Mouse (Mus musculus) CH12.LX (cell line): Measurements from ENCODE around the gene Mxra7. TPM values are rescaled to one million over a fixed set of nuclear protein-coding genes. Genes with fewer than 3 reads are reported as not detected.

ENCODE experiments used
- DNase-seq: peaks from one replicate; pipeline ENCODE4 v3.0.0-alpha.2; 2013; ENCODE audit errors: extremely low read depth
- H3K27ac ChIP-seq: 2 replicates; pipeline ENCODE4 v1.5.1; 2012; ENCODE audit warnings: low read depth, mild to moderate bottlenecking, control low read depth, moderate library complexity; ENCODE audit not compliant: insufficient read depth
- H3K27me3 ChIP-seq: replicated peaks from 2 replicates; pipeline ENCODE3; 2012; ENCODE audit warnings: inconsistent platforms
- H3K36me3 ChIP-seq, 2 experiments: replicated peaks in 1 of 2; 2 replicates each; pipeline versions ENCODE3 to v1.6.1; 2012; ENCODE audit warnings: inconsistent platforms in 1 of 2, low read length in 1 of 2, mild to moderate bottlenecking in 1 of 2, mixed read lengths in 1 of 2, moderate library complexity in 1 of 2; ENCODE audit not compliant: control insufficient read depth in 1 of 2, insufficient read depth in 1 of 2
- H3K4me1 ChIP-seq, 2 experiments: 2 replicates each; pipeline ENCODE4 v1.6.1; 2012; ENCODE audit warnings: inconsistent platforms in 1 of 2, moderate library complexity in 1 of 2; ENCODE audit not compliant: insufficient read depth in 2 of 2, control insufficient read depth in 1 of 2
- H3K4me2 ChIP-seq: 2 replicates; pipeline ENCODE4 v1.6.1; 2012; ENCODE audit warnings: low read depth, mild to moderate bottlenecking, control low read depth; ENCODE audit not compliant: poor library complexity, insufficient read depth, severe bottlenecking
- H3K4me3 ChIP-seq, 3 experiments: fragments of 150-350 bp in 1 of 3; sonication (generic) in 1 of 3; replicated peaks in 1 of 3; 2 replicates each; pipeline versions ENCODE3 to v1.5.1; 2011 to 2012; ENCODE audit warnings: low read depth in 2 of 3, low read length in 2 of 3, mild to moderate bottlenecking in 2 of 3, moderate library complexity in 2 of 3, control low read depth in 1 of 3, improper control_type of control experiment in 1 of 3, inconsistent platforms in 1 of 3, mixed read lengths in 1 of 3; ENCODE audit not compliant: poor library complexity in 1 of 3
- H3K79me2 ChIP-seq: replicated peaks from 2 replicates; pipeline ENCODE4 v1.6.1; 2012; ENCODE audit warnings: mild to moderate bottlenecking, moderate library complexity; ENCODE audit not compliant: control insufficient read depth, poor library complexity, insufficient read depth, severe bottlenecking; ENCODE audit errors: extremely low read depth
- H3K9ac ChIP-seq: 2 replicates; pipeline ENCODE4 v1.6.1; 2012; ENCODE audit warnings: low read depth, mild to moderate bottlenecking, control low read depth, moderate library complexity; ENCODE audit not compliant: insufficient read depth
- H3K9me3 ChIP-seq: replicated peaks from 2 replicates; pipeline ENCODE3; 2012; ENCODE audit warnings: low read length, inconsistent platforms, mixed read lengths
- BHLHE40 ChIP-seq: IDR thresholded peaks from 2 replicates; pipeline ENCODE4 v1.6.1; 2011; ENCODE audit warnings: mild to moderate bottlenecking, low read depth, low read length, improper control_type of control experiment
- CHD1 ChIP-seq: IDR thresholded peaks from 2 replicates; pipeline ENCODE4 v1.6.1; 2012; ENCODE audit warnings: low read depth, low read length, improper control_type of control experiment, inconsistent platforms
- CHD2 ChIP-seq: IDR thresholded peaks from 2 replicates; pipeline ENCODE4 v1.6.1; 2011; ENCODE audit warnings: low read length, improper control_type of control experiment
- CTCF ChIP-seq, 2 experiments: IDR thresholded peaks in 1 of 2; conservative IDR thresholded peaks in 1 of 2; 2 replicates each; pipeline ENCODE4 v1.5.1; 2011 to 2012; ENCODE audit warnings: low read depth in 2 of 2, low read length in 2 of 2, improper control_type of control experiment in 1 of 2, inconsistent platforms in 1 of 2, mild to moderate bottlenecking in 1 of 2, moderate library complexity in 1 of 2
- E2F4 ChIP-seq: IDR thresholded peaks from 2 replicates; pipeline ENCODE4 v1.6.1; 2011; ENCODE audit warnings: low read depth, low read length, improper control_type of control experiment; ENCODE audit not compliant: insufficient replicate concordance
- ELF1 ChIP-seq: IDR thresholded peaks from 2 replicates; pipeline ENCODE4 v1.6.1; 2014; ENCODE audit warnings: low read depth, mild to moderate bottlenecking, inconsistent platforms, low read length, improper control_type of control experiment
- EP300 ChIP-seq: IDR thresholded peaks from 2 replicates; pipeline ENCODE4 v1.6.1; 2011; ENCODE audit warnings: low read length, improper control_type of control experiment
- ETS1 ChIP-seq: conservative IDR thresholded peaks from 2 replicates; pipeline ENCODE4 v1.6.1; 2012; ENCODE audit warnings: low read depth, mild to moderate bottlenecking, inconsistent platforms, low read length, improper control_type of control experiment, moderate library complexity
- GABPA ChIP-seq: IDR thresholded peaks from 2 replicates; pipeline ENCODE4 v1.6.1; 2012; ENCODE audit warnings: low read depth, low read length, improper control_type of control experiment, inconsistent platforms; ENCODE audit not compliant: insufficient replicate concordance
- HCFC1 ChIP-seq: IDR thresholded peaks from 2 replicates; pipeline ENCODE4 v1.6.1; 2012; ENCODE audit warnings: low read depth, mild to moderate bottlenecking, inconsistent platforms, low read length, improper control_type of control experiment
- IRF4 ChIP-seq: IDR thresholded peaks from 2 replicates; pipeline ENCODE4 v1.6.1; 2014; ENCODE audit warnings: low read depth, mild to moderate bottlenecking, inconsistent platforms, low read length, improper control_type of control experiment
- JUN ChIP-seq: IDR thresholded peaks from 2 replicates; pipeline ENCODE4 v1.6.1; 2011; ENCODE audit warnings: low read depth, mild to moderate bottlenecking, low read length, improper control_type of control experiment, moderate library complexity; ENCODE audit not compliant: insufficient read depth
- JUND ChIP-seq: conservative IDR thresholded peaks from 2 replicates; pipeline ENCODE4 v1.6.1; 2011; ENCODE audit warnings: low read depth, low read length, improper control_type of control experiment
- KAT2A ChIP-seq: IDR thresholded peaks from 2 replicates; pipeline ENCODE4 v1.6.1; 2012; ENCODE audit warnings: low read length, improper control_type of control experiment, inconsistent platforms; ENCODE audit not compliant: insufficient replicate concordance
- MAFK ChIP-seq: IDR thresholded peaks from 2 replicates; pipeline ENCODE4 v1.6.1; 2011; ENCODE audit warnings: low read length, improper control_type of control experiment; ENCODE audit not compliant: insufficient replicate concordance
- MAX ChIP-seq: IDR thresholded peaks from 2 replicates; pipeline ENCODE4 v1.6.1; 2011; ENCODE audit warnings: low read length, improper control_type of control experiment
- MAZ ChIP-seq: IDR thresholded peaks from 2 replicates; pipeline ENCODE4 v1.6.1; 2012; ENCODE audit warnings: low read depth, mild to moderate bottlenecking, inconsistent platforms, low read length, improper control_type of control experiment, moderate library complexity
- MEF2A ChIP-seq: IDR thresholded peaks from 2 replicates; pipeline ENCODE4 v1.6.1; 2014; ENCODE audit warnings: low read depth, mild to moderate bottlenecking, inconsistent platforms, low read length, improper control_type of control experiment, borderline replicate concordance
- MXI1 ChIP-seq: IDR thresholded peaks from 2 replicates; pipeline ENCODE4 v1.6.1; 2011; ENCODE audit warnings: mild to moderate bottlenecking, low read depth, low read length, improper control_type of control experiment
- MYC ChIP-seq: IDR thresholded peaks from 2 replicates; pipeline ENCODE4 v1.6.1; 2011; ENCODE audit warnings: low read depth, mild to moderate bottlenecking, improper control_type of control experiment, low read length
- NELFE ChIP-seq: IDR thresholded peaks from 2 replicates; pipeline ENCODE4 v1.6.1; 2011; ENCODE audit warnings: low read depth, low read length, improper control_type of control experiment
- NRF1 ChIP-seq: IDR thresholded peaks from 2 replicates; pipeline ENCODE4 v1.6.1; 2014; ENCODE audit warnings: low read depth, mild to moderate bottlenecking, inconsistent platforms, low read length, improper control_type of control experiment, moderate library complexity
- PAX5 ChIP-seq: IDR thresholded peaks from 2 replicates; pipeline ENCODE4 v1.6.1; 2012; ENCODE audit warnings: low read length, inconsistent platforms, mixed read lengths
- POLR2A ChIP-seq: IDR thresholded peaks from 2 replicates; pipeline ENCODE4 v1.6.1; 2011; ENCODE audit warnings: low read depth, mild to moderate bottlenecking, improper control_type of control experiment, low read length
- POLR2AphosphoS2 ChIP-seq: IDR thresholded peaks from 2 replicates; pipeline ENCODE4 v1.6.1; 2011; ENCODE audit warnings: low read depth, low read length, improper control_type of control experiment
- RAD21 ChIP-seq: IDR thresholded peaks from 2 replicates; pipeline ENCODE4 v1.6.1; 2011; ENCODE audit warnings: low read depth, mild to moderate bottlenecking, low read length, improper control_type of control experiment, moderate library complexity
- RCOR1 ChIP-seq: conservative IDR thresholded peaks from 2 replicates; pipeline ENCODE4 v1.6.1; 2012; ENCODE audit warnings: low read depth, mild to moderate bottlenecking, inconsistent platforms, low read length, improper control_type of control experiment
- SIN3A ChIP-seq: IDR thresholded peaks from 2 replicates; pipeline ENCODE4 v1.6.1; 2012; ENCODE audit warnings: low read length, improper control_type of control experiment, inconsistent platforms
- SMC3 ChIP-seq: IDR thresholded peaks from 2 replicates; pipeline ENCODE4 v1.6.1; 2011; ENCODE audit warnings: low read depth, low read length, improper control_type of control experiment
- TBP ChIP-seq: conservative IDR thresholded peaks from 2 replicates; pipeline ENCODE4 v1.6.1; 2011; ENCODE audit warnings: low read depth, low read length, improper control_type of control experiment
- TCF12 ChIP-seq: IDR thresholded peaks from 2 replicates; pipeline ENCODE4 v1.6.1; 2014; ENCODE audit warnings: low read depth, mild to moderate bottlenecking, inconsistent platforms, low read length, improper control_type of control experiment
- UBTF ChIP-seq: IDR thresholded peaks from 2 replicates; pipeline ENCODE4 v1.6.1; 2012; ENCODE audit warnings: low read depth, mild to moderate bottlenecking, inconsistent platforms, low read length, improper control_type of control experiment, moderate library complexity
- USF1 ChIP-seq: IDR thresholded peaks from 2 replicates; pipeline ENCODE4 v1.6.1; 2014; ENCODE audit warnings: low read depth, mild to moderate bottlenecking, inconsistent platforms, low read length, improper control_type of control experiment
- USF2 ChIP-seq: conservative IDR thresholded peaks from 2 replicates; pipeline ENCODE4 v1.6.1; 2011; ENCODE audit warnings: low read depth, low read length, improper control_type of control experiment
- ZC3H11A ChIP-seq: IDR thresholded peaks from 2 replicates; pipeline ENCODE4 v1.6.1; 2012; ENCODE audit warnings: low read depth, mild to moderate bottlenecking, inconsistent platforms, low read length, improper control_type of control experiment
- ZKSCAN1 ChIP-seq: IDR thresholded peaks from 2 replicates; pipeline ENCODE4 v1.6.1; 2012; ENCODE audit warnings: low read depth, inconsistent platforms, low read length, improper control_type of control experiment, borderline replicate concordance
- ZMIZ1 ChIP-seq: IDR thresholded peaks from 2 replicates; pipeline ENCODE4 v1.6.1; 2012; ENCODE audit warnings: low read depth, mild to moderate bottlenecking, inconsistent platforms, low read length, improper control_type of control experiment
- ZNF384 ChIP-seq: IDR thresholded peaks from 2 replicates; pipeline ENCODE4 v1.6.1; 2012; ENCODE audit warnings: low read depth, low read length, improper control_type of control experiment, inconsistent platforms
- dilution Hi-C: fragments of 300-500 bp; cut with MboI; formaldehyde crosslinking; loops from 2 replicates; pipeline ENCODE4 v1.14.3; 2020; ENCODE audit warnings: low sequenced_read_pairs; ENCODE audit not compliant: extremely low pct_unique_long_range_greater_than_20kb, extremely low pct_ligation_motif_present
- in situ Hi-C: fragments of 300-500 bp; cut with MboI; formaldehyde crosslinking; loops from 3 replicates; pipeline ENCODE4 v1.14.3; 2019; ENCODE audit warnings: low sequenced_read_pairs, low pct_ligation_motif_present, low pct_unique_long_range_greater_than_20kb, mixed read lengths
- polyA plus RNA-seq: library from polyadenylated mRNA; unstranded; fragments of >175 nt; gene quantifications from 2 replicates; pipeline ENCODE4 v1.2.1, GENCODE M21; 2012; ENCODE audit warnings: low read depth; ENCODE audit not compliant: insufficient read length
- total RNA-seq, 2 experiments: library from RNA; depleted of rRNA; stranded (reverse); fragments of 300-350 nt in 1 of 2; fragments of >200 nt in 1 of 2; gene quantifications; 2 replicates each; pipeline ENCODE4 v1.2.3; 2012 to 2014

Gene Mxra7
- total and polyA plus RNA-seq, 3 experiments, result not detected

DNA sequence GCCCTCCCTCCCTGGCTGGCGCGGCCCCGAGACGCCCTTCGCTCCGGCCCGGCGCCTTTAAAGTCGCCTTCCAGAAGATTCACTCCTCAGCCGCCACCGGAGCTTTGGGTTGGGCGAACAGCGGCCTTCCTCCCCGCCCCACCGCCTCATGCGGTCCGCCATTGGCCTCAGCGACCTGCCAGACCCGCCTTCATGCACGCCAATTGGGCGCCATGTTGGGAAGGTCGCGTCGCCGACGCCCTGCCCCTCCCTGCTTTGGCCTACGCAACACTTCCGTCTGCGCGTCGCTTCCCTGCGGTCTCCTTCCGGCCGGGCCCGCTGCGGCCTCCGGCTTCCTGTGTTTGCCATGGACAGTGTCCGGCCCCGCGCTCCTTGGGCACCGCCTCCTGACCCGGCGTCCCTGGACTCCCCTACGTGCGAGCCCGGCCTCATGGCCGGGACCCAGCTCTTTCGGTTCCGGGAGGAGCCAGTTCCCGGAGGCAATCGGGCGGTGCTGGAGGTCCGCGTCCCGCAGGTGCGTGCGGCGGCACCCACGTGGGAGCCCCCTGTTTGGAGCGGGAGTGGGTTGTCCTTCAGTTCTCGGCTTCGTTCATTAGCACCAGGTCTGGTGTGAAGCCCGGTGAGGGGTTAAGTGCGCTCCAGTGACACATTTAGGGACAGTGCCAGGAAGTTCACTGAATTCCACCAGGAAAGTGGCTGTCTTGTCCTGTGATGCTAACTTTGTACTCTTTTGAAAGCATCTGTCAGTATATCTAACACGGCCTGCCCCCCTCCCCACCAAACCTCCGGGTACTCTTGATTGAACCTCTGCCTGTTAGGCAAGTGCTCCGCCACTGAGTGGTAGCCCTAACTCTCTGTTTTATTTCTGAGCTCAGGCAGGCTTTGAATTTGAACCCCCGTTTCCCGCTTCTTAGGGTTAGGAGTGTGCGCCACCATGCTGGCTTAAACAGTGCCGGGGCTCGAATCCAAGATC, 15.7 kb upstream of the Mxra7 start, which contains the start of the genes Mettl23 and Jmjd6:
Mettl23 (plus strand) TSS at position 18 of the 973 bp plus-strand sequence.
Jmjd6 (minus strand) TSS at position 189 of the 973 bp plus-strand sequence.
- peak within 1 kb of the TSS; percentile 83 to 98 (median 88) for H3K4me3 ChIP-seq
- TF ChIP-seq ZNF384, result no peak
- TF ChIP-seq E2F4, result no peak
- no peak for TF ChIP-seq GABPA
- peak; percentile 84; the same call in 1 of the 2 replicates for TF ChIP-seq POLR2AphosphoS2
- TF ChIP-seq TCF12, result peak; percentile 70
- TF ChIP-seq IRF4, result peak; percentile 75; the same call in 1 of the 2 replicates
- TF ChIP-seq POLR2A, result peak; percentile 86
- no peak for TF ChIP-seq USF2
- peak; percentile 98 for TF ChIP-seq MXI1
- TF ChIP-seq BHLHE40, result no peak; the same call in 1 of the 2 replicates
- TF ChIP-seq USF1, result no peak
- TF ChIP-seq ETS1, result no peak
- TF ChIP-seq ZC3H11A, result no peak
- no peak for TF ChIP-seq ZKSCAN1
- no peak for TF ChIP-seq JUND
- TF ChIP-seq MAFK, result no peak
- peak; percentile 96 for TF ChIP-seq SIN3A
- TF ChIP-seq RAD21, result no peak
- TF ChIP-seq NRF1, result peak; percentile 78
- TF ChIP-seq KAT2A, result no peak; the same call in 1 of the 2 replicates
- peak; percentile 98 for TF ChIP-seq MAZ
- TF ChIP-seq EP300, result no peak
- TF ChIP-seq SMC3, result no peak
- TF ChIP-seq ELF1, result peak; percentile 99
- no peak for TF ChIP-seq RCOR1
- peak; percentile 88; the same call in 1 of the 2 replicates for TF ChIP-seq MAX
- TF ChIP-seq UBTF, result peak; percentile 96
- TF ChIP-seq MEF2A, result peak; percentile 84; the same call in 1 of the 2 replicates
- TF ChIP-seq CHD1, result no peak
- TF ChIP-seq CTCF (conservative IDR thresholded peaks at IDR 0.05 in 1 of 2, IDR thresholded peaks at IDR 0.05 in 1 of 2; ENCODE audit: low read depth in 2 of 2, low read length in 2 of 2), result no peak
- no peak; the same call in 1 of the 2 replicates for TF ChIP-seq TBP
- no peak for TF ChIP-seq JUN
- peak; percentile 96 for TF ChIP-seq HCFC1
- TF ChIP-seq ZMIZ1, result peak; percentile 95
- peak; percentile 87 for TF ChIP-seq CHD2
- TF ChIP-seq MYC, result peak; percentile 96
- TF ChIP-seq NELFE, result peak; percentile 45
- no peak for TF ChIP-seq PAX5
- TF ChIP-seq, all 38 proteins: peak for 17
- H3K9ac ChIP-seq, result peak within 1 kb of the TSS; percentile 92
- peaks cover 15 to 73% of the 10 kb centered on the region in 2 experiments for H3K4me1 ChIP-seq
- no peaks in the 10 kb centered on the region for H3K27me3 ChIP-seq
- H3K27ac ChIP-seq, result peak within 1 kb of the TSS; percentile 89
- H3K36me3 ChIP-seq, result peaks cover 31 to 59% of the 10 kb centered on the region in 2 experiments
- H3K4me2 ChIP-seq, result peak within 1 kb of the TSS; percentile 92
- DNase-seq, result peak; percentile 98
- dilution Hi-C loops (no loop called here), in situ Hi-C loops (no loop called here)
- H3K9me3 ChIP-seq, result no peaks in the 10 kb centered on the region
- peaks cover 63% of the 10 kb centered on the region for H3K79me2 ChIP-seq
